In the genomic region with DNA sequence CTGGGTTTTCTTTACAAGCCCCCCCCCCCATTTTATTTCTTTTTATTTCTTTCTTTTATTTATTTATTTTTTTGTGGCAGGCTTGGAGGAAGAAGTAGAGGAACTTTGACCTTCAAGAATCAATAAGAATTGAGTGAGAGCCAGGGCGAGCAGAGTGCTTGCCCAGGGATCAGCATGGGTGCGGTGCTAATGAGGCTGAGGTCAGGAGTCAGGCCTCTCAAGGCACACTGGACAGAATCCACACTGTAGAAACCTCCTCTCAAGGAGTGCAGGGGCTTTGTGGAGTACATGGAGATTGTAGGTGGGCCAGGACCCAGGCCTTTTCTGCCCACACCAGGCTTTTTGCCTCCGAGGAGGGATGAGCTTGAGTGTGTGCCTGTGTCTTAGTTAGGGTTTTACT, we compare ENCODE assay signal across 21 mouse cellular contexts. TPM values are rescaled to one million over a fixed set of nuclear protein-coding genes. Genes with fewer than 3 reads are reported as not detected.
A peak's percentile ranks its signal among the peaks of the same experiment; 100 is the strongest.
DNase-seq lines count a peak whose midpoint lies in the region; ATAC-seq and TF ChIP-seq lines count a peak whose summit lies in the region.
"Had no signal": no experiment of that assay in that cellular context is flagged by ENCODE, and none has a peak within 500 bp of the region (broad histone marks: within the 10 kb centered on the region; RNA-seq: fewer than 3 reads in every experiment).

No protein-coding gene starts in this region.

- H3K27ac ChIP-seq in hindbrain, embryonic 11.5 days (ENCODE audit: low read depth, low read length) = no peak overlapping the region
- H3K27ac ChIP-seq in hindbrain, postnatal 0 days = no peak overlapping the region
- no peak overlapping the region for H3K27ac ChIP-seq in liver, adult 2 months (replicated peaks; ENCODE audit: insufficient read depth, low read depth, low read length)
- no peak overlapping the region for H3K27ac ChIP-seq in midbrain, embryonic 15.5 days
- H3K27ac ChIP-seq in midbrain, embryonic 13.5 days = no peak overlapping the region
- H3K27ac ChIP-seq: embryonic facial prominence, embryonic 12.5 days; forebrain, embryonic 12.5 days; hindbrain, embryonic 14.5 days had no signal

- 0 out of 2 replicates have a peak, but pooled peaks cover 2% of the 10 kb centered on the region for H3K4me1 ChIP-seq in hindbrain, embryonic 11.5 days (replicated peaks; ENCODE audit: control insufficient read depth, insufficient read depth, low read length)
- no peaks in the 10 kb centered on the region for H3K4me1 ChIP-seq in hindbrain, postnatal 0 days (ENCODE audit: insufficient read depth, low read length)
- H3K4me1 ChIP-seq in liver, adult 2 months (ENCODE audit: control insufficient read depth, insufficient read depth, low read length) = peaks cover 4% of the 10 kb centered on the region
- no peaks in the 10 kb centered on the region for H3K4me1 ChIP-seq in midbrain, embryonic 15.5 days
- H3K4me1 ChIP-seq in midbrain, embryonic 13.5 days (replicated peaks) = peaks cover 17% of the 10 kb centered on the region; the same call in 1 of the 2 replicates

- H3K9ac ChIP-seq in hindbrain, embryonic 11.5 days (ENCODE audit: low read depth, low read length) = no peak overlapping the region
- no peak overlapping the region for H3K9ac ChIP-seq in hindbrain, postnatal 0 days (replicated peaks; ENCODE audit: low read length)
- no peak overlapping the region for H3K9ac ChIP-seq in liver, adult 2 months (ENCODE audit: low read depth, low read length)
- no peak overlapping the region for H3K9ac ChIP-seq in midbrain, embryonic 15.5 days
- no peak overlapping the region for H3K9ac ChIP-seq in midbrain, embryonic 13.5 days (replicated peaks)
- H3K9ac ChIP-seq: embryonic facial prominence, embryonic 12.5 days; forebrain, embryonic 12.5 days; forebrain, postnatal 0 days; heart, embryonic 12.5 days; hindbrain, embryonic 14.5 days had no signal

- H3K27me3 ChIP-seq in hindbrain, embryonic 11.5 days (ENCODE audit: control insufficient read depth, insufficient read depth, low read length) = no peaks in the 10 kb centered on the region
- no peaks in the 10 kb centered on the region for H3K27me3 ChIP-seq in hindbrain, postnatal 0 days (ENCODE audit: insufficient read depth, low read length)
- no peaks in the 10 kb centered on the region for H3K27me3 ChIP-seq in liver, adult 2 months (ENCODE audit: control insufficient read depth, insufficient read depth, low read length)
- H3K27me3 ChIP-seq in midbrain, embryonic 15.5 days (replicated peaks) = no peaks in the 10 kb centered on the region
- no peaks in the 10 kb centered on the region for H3K27me3 ChIP-seq in midbrain, embryonic 13.5 days
- H3K27me3 ChIP-seq: embryonic facial prominence, embryonic 12.5 days; forebrain, embryonic 12.5 days had no signal

- TF ChIP-seq CTCF in hindbrain, postnatal 0 days (IDR thresholded peaks at IDR 0.05; ENCODE audit: low read depth) = no peak
- TF ChIP-seq CTCF in liver, adult 2 months (IDR thresholded peaks at IDR 0.05; ENCODE audit: low read depth, low read length) = no peak

- TF ChIP-seq POLR2A in liver, adult 2 months (IDR thresholded peaks at IDR 0.05; ENCODE audit: extremely low read depth, insufficient read depth, low read length) = no peak

- DNase-seq in embryo, embryonic 10 days (ENCODE audit: low spot score) = peak; percentile 63
- DNase-seq in embryo, embryonic 11 days = no peak
- DNase-seq in hindbrain, embryonic 11.5 days (ENCODE audit: low spot score) = no peak
- DNase-seq in hindbrain, postnatal 0 days (ENCODE audit: low spot score) = no peak
- peak; percentile 69 for DNase-seq in liver, adult 2 months (ENCODE audit: extremely low read depth, low read depth, low spot score)
- no peak for DNase-seq in liver
- DNase-seq: adrenal gland, adult 8-10 months; adrenal gland, postnatal 36 days; B cell, adult 2 months; cerebellum, adult 2 months; cerebellum, postnatal 10 days; forebrain, postnatal 0 days; gastrocnemius, postnatal 14 days had no signal

- H3K4me3 ChIP-seq in hindbrain, embryonic 11.5 days (ENCODE audit: low read depth, low read length) = no peak overlapping the region
- H3K4me3 ChIP-seq in hindbrain, postnatal 0 days (ENCODE audit: low read length) = no peak overlapping the region
- no peak overlapping the region for H3K4me3 ChIP-seq in liver, adult 2 months (ENCODE audit: insufficient read depth, low read depth, low read length)
- H3K4me3 ChIP-seq in midbrain, embryonic 15.5 days = no peak overlapping the region
- no peak overlapping the region for H3K4me3 ChIP-seq in midbrain, embryonic 13.5 days (replicated peaks)
- H3K4me3 ChIP-seq: embryonic facial prominence, embryonic 12.5 days; forebrain, embryonic 12.5 days; heart, embryonic 12.5 days had no signal

- no peak overlapping the region for H3K4me2 ChIP-seq in hindbrain, embryonic 11.5 days (replicated peaks; ENCODE audit: low read depth, low read length)
- no peak overlapping the region for H3K4me2 ChIP-seq in hindbrain, postnatal 0 days (ENCODE audit: low read depth, low read length)
- H3K4me2 ChIP-seq in midbrain, embryonic 15.5 days = no peak overlapping the region
- no peak overlapping the region for H3K4me2 ChIP-seq in midbrain, embryonic 13.5 days (replicated peaks)
- H3K4me2 ChIP-seq: embryonic facial prominence, embryonic 12.5 days; forebrain, embryonic 12.5 days; heart, embryonic 12.5 days; hindbrain, embryonic 14.5 days had no signal

- ATAC-seq in hindbrain, embryonic 11.5 days (ENCODE audit: low FRiP score) = 0 out of 2 replicates have a peak, but pooled peaks have one; percentile 38
- no peak for ATAC-seq in hindbrain, postnatal 0 days
- ATAC-seq in midbrain, embryonic 15.5 days (replicated peaks) = 0 out of 2 replicates have a peak, but pooled peaks have one; percentile 24
- ATAC-seq in midbrain, embryonic 13.5 days = no peak
- ATAC-seq: CD4-positive, CD25-positive, alpha-beta regulatory T cell, adult 4 months; forebrain, postnatal 0 days had no signal

- H3K9me3 ChIP-seq in hindbrain, embryonic 11.5 days (ENCODE audit: control insufficient read depth, low read length) = no peaks in the 10 kb centered on the region
- no peaks in the 10 kb centered on the region for H3K9me3 ChIP-seq in hindbrain, postnatal 0 days (ENCODE audit: low read length)
- no peaks in the 10 kb centered on the region for H3K9me3 ChIP-seq in midbrain, embryonic 15.5 days
- peaks cover 7% of the 10 kb centered on the region; the same call in 1 of the 2 replicates for H3K9me3 ChIP-seq in midbrain, embryonic 13.5 days
- H3K9me3 ChIP-seq: embryonic facial prominence, embryonic 12.5 days; forebrain, embryonic 12.5 days; G1E; heart, embryonic 12.5 days had no signal

- peaks cover 31% of the 10 kb centered on the region for H3K79me2 ChIP-seq in liver, adult 2 months (ENCODE audit: control insufficient read depth, insufficient read depth, low read length)

- H3K36me3 ChIP-seq in hindbrain, embryonic 11.5 days (ENCODE audit: control insufficient read depth, insufficient read depth, low read length) = no peaks in the 10 kb centered on the region
- H3K36me3 ChIP-seq in hindbrain, postnatal 0 days (ENCODE audit: insufficient read depth, low read length) = no peaks in the 10 kb centered on the region
- no peaks in the 10 kb centered on the region for H3K36me3 ChIP-seq in liver, adult 2 months (ENCODE audit: control insufficient read depth, insufficient read depth, low read length)
- no peaks in the 10 kb centered on the region for H3K36me3 ChIP-seq in midbrain, embryonic 15.5 days (replicated peaks)
- peaks cover 5% of the 10 kb centered on the region; the same call in 1 of the 2 replicates for H3K36me3 ChIP-seq in midbrain, embryonic 13.5 days
- H3K36me3 ChIP-seq: embryonic facial prominence, embryonic 12.5 days; G1E; heart, embryonic 12.5 days had no signal

- WGBS in hindbrain, embryonic 11.5 days = 40% methylated on average over 3 of the region's 3 CpGs
- 58% methylated on average over 3 of the region's 3 CpGs for WGBS in hindbrain, postnatal 0 days
- 38% methylated on average over 3 of the region's 3 CpGs for WGBS in liver, adult 2 months
- WGBS in midbrain, embryonic 15.5 days = 53% methylated on average over 3 of the region's 3 CpGs
- WGBS in midbrain, embryonic 13.5 days = 55% methylated on average over 3 of the region's 3 CpGs

RNA-seq across cellular contexts. Expression of gene Peli2, which starts 38.8 kb away (rescaled TPM):
- polyA plus RNA-seq in hindbrain, embryonic 11.5 days (2014; fragmentation: Nextera tagmentation; extraction: Ambion mirVana) = 17.3 and 17.6 TPM in 2 replicates
- 38.8 and 63.6 TPM in 2 replicates for total RNA-seq in hindbrain, postnatal 0 days (2014; rRNA removed)
- polyA plus RNA-seq in hindbrain, postnatal 0 days (2015; fragmentation: Nextera tagmentation; extraction: Ambion mirVana) = 15.1 and 16.5 TPM in 2 replicates
- total RNA-seq in liver, adult 2 months (2014; rRNA removed) = 14.7 and 16.8 TPM in 2 replicates
- 12.7 and 13.3 TPM in 2 replicates for polyA plus RNA-seq in liver, adult 2 months (2012; rRNA removed)
- polyA plus RNA-seq in midbrain, embryonic 15.5 days (2015; fragmentation: Nextera tagmentation; extraction: Ambion mirVana) = 6.9 and 8.5 TPM in 2 replicates
- polyA plus RNA-seq in midbrain, embryonic 13.5 days (2015; fragmentation: Nextera tagmentation; extraction: Ambion mirVana) = 7.1 and 8.3 TPM in 2 replicates
- polyA plus RNA-seq: G1E had no signal

Comparison
In these comparisons a context has a peak if more than half of its experiments do, and no peak if none do; other contexts are left out.
1. DNase-seq: peak in embryo, embryonic 10 days (single experiment) and liver, adult 2 months (single experiment); none in embryo, embryonic 11 days (single experiment), hindbrain, embryonic 11.5 days (single experiment), hindbrain, postnatal 0 days (single experiment) and liver (single experiment).
2. ATAC-seq: peak in hindbrain, embryonic 11.5 days (single experiment) and midbrain, embryonic 15.5 days (single experiment); none in hindbrain, postnatal 0 days (single experiment) and midbrain, embryonic 13.5 days (single experiment).